Mouse (Mus musculus) heart, postnatal 25 days (tissue): ENCODE data around the gene Sdc1. TPM values are rescaled to one million over a fixed set of nuclear protein-coding genes. Genes with fewer than 3 reads are reported as not detected.

Source experiments
- DNase-seq: peaks from one replicate; pipeline ENCODE4 v3.0.0; 2022; ENCODE audit warnings: low spot score
- intact Hi-C: fragments of 180-260 bp; cut with DNase I; formaldehyde crosslinking; loops from one replicate; pipeline ENCODE4 v1.15.1; 2025
- total RNA-seq, 2 experiments: library from RNA; stranded (reverse); gene quantifications; 2 replicates each; pipeline ENCODE4 v1.2.3; 2021

Gene Sdc1
- total RNA-seq, 2 experiments from 2014 or later: 7.2 TPM

DNA sequence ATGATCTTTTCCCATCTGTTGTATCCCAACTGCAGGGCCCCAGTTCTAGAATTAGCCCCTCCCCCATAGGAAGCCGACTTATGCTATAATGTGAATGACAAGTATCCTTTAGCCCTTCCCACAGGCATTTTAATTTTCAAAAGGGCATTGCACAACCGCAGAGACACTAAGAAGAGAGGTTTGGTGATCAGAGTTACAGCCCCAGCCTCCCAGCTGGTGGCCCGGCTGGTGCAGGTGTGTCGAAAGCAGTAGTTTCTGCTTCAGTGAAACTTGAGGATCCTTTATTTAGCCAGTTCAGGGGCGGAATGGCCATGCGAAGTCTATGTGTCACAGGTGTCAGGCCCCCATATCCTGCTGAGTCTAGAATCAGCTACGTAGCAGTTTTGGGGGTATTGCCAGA, 10.0 kb downstream of the Sdc1 start:
- intact Hi-C loops: no loop called here
- no peak for DNase-seq

DNA sequence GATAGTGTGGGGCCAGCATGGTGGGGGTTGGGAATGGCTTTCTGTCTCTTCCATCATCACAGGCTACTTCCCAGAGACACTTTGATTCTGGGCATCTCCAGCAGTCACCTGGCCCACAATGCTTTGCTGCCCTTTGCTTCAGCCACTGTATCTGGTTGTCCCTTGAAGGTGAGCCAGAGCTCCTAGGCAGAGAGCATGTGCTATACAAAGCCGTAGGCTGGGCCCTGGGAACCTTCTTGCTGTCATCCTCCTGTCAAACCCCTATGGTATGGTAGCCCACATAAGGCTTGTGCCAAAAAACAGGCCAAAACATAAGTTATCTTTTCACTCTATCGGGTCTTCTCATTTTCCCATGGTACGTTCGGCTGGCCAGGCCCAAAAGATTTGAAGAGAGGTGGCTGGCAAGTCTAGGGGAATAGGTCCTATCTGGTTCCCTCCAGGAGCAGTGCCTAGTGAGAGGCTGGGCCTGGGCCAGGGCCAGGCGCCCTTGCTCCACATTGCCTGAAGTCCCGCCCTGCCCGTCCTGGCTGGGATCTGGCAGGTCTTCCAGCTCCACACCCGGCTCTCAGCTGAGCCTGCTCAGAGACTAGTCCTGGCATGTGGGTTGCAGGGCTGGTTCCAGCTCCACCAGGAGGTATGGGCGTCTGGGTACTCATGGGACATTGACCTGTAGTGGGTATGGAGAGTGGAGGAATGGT, 10.7 kb downstream of the Sdc1 start:
- DNase-seq: peak; percentile 62
- intact Hi-C loops: no loop called here

DNA sequence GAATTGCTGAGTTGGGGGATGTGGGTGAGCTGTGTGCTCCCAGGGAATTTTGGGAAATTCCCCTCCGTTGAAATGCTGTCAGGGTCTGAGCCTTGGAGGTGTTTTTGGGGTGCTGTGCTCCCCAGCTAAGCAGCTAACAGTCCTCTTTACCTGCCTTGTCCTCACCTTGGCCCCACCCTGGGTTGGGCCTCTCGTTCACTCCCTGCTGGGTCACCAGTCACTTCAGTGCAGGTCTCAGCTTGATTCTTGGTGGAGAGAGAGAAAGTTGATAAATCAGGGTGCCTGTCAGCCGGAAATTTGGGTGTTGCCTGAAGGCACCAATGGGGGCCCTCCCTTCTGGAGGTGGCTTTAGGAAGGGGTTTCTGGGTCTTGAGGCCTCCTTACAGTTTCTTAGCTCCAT, 11.4 kb downstream of the Sdc1 start:
- intact Hi-C loops: no loop called here
- no peak for DNase-seq

DNA sequence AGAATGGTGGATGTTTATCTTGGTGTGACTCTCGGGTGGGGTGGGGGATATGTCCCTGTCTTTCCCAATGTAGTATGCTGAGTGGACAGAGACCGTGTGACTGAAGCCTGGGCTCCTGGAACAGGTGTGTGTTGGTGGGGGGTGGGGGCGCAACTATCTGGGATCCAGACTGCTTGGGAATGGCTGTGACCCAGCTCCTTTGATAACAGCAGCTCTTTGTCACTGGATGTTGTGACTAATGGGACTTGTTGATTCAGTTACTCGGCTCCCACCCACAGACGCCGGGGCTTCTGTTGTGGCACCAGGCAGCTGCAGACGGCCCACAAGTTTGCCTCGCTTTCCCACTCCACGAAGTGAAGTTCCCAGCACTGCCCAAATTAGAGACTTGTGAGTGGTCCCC, 13.1 kb downstream of the Sdc1 start:
- DNase-seq: no peak
- intact Hi-C loops: no loop called here

DNA sequence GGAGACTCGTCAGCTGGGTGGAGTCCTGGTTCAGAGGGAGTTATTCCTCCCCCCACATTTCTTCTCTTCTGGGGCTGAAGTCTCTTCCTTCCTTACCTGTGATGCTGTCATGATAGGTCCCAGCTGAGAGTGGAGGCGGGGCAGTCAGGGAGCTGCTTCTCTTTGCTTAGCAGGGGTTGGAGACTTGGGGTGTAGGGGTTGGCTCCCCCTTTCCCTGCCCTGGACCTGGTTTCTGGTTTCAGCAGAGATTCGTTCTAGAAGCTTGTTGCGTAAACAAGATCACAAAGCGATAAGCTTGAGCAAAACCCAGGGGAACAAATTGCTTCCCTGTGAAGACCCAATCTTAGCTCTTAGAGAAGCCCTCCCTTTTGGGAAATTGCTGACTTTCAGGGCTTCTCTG, 15.4 kb downstream of the Sdc1 start:
- DNase-seq: no peak
- intact Hi-C loops: no loop called here

DNA sequence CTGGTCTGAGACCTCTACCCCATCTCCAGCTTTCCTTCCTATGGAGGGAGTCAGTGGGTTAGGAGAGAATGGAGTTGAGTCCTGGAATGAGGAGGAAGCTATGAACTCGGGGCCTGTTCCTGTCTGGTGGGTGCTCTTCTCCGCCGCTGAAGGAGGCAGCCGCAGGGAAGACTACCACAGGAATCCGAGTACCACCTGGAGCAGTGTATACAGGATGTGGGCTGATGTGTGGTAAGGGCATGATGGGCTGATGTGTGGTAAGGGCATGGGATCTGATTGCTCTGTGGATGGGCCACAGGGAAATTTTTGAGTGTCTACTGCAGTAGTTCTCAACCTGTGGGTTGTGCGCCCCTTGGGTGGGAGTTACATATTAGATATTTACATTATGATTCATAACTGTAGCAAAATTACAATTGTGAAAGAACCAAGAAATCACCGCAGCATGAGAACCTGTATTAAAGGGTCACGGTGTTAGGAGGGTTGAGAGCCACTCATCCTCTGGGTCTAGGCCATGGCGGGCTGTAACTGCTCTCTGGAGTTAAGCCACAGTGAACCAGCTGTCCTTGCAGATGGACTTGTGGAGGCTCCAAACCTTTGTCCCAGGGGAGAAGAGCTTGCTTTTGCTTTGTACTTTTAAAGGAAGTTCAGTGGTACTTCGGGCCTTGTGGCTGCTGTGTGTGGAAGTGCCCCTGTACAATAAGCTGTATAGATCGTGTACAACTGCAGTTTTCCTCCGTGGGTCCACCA, 16.0 kb downstream of the Sdc1 start:
- intact Hi-C loops: no loop called here
- DNase-seq: no peak

DNA sequence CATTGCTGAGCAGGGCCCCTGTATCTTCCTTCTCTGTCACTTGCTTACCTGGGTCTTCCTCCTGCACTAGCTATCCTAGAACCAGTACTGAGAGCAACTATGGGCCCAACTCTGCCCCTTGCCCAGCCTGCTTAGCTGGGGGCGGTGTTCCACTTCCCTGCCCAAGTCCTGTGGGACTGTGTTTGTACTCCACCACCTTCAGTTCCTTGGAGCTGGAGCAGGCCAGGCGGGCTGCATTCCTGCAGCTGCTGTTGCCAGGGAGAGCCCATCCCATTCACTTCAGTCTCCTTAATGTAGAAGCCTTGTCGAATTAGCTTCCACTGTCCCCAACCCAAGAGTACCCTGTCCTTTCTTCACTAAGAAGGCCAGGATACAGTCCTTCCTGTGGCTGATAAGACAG, 17.3 kb downstream of the Sdc1 start:
- no peak for DNase-seq
- intact Hi-C loops: no loop called here

DNA sequence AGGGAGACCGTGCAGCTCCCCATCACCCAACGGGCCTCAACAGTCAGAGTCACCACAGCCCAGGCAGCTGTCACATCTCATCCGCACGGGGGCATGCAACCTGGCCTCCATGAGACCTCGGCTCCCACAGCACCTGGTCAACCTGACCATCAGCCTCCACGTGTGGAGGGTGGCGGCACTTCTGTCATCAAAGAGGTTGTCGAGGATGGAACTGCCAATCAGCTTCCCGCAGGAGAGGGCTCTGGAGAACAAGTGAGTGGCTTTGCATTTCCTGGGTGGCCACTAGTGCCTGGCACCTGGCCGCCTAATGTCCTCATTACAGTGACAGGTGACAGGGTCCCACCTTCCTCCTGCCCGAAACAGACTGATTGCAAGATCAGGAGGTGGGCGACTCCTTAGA, 19.5 kb downstream of the Sdc1 start:
- DNase-seq: no peak
- intact Hi-C loops: no loop called here

DNA sequence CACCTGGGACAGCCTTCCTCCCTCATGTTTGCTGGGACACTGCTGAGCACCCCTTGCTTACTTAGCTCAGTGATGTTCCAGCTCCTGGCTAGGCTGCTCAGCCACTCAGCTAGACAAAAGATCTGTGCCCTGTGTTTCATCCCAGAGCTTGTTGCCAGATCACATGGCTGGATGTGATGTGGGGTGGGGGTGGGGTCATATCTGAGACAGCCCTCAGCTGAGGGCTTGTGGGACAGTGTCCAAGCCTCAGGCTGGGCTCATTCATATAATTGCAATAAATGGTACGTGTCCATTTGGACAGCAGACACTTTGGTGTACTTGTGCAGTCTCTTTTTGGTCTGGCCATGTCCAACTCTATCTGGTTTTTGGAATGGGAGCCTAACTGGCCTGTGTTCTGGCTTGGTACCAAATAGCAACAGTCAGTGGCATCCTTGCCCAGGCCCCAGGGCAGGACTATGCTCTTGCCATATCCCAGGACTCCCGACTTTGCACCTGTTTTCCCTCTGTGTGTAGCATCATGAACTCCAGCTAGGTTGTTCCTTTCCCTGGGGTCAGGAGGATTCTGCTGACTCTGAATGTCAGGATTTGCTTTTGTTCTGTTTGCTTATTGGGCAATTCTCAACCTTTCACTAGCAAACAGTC, 22.4 kb downstream of the Sdc1 start:
- intact Hi-C loops: no loop called here
- DNase-seq: no peak

DNA sequence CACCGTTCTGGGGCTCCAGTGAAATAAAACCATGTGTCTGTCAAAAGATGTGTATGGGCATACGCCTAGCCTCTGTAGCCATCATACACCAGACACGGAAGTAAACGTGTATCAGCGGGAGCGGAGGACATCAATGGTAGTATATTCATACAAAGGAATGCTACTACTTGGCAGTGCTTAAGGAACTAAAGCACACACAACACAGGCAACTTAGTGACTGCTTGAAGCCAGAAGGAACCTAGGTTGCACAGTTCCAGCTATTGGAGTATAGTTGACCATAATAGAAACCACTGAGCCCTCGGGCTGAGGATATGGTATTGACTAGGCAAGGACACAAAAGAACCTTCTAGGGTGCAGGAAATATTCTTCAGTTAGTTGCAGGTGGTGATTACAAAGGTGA, 26.8 kb downstream of the Sdc1 start:
- intact Hi-C loops: no loop called here
- DNase-seq: no peak

DNA sequence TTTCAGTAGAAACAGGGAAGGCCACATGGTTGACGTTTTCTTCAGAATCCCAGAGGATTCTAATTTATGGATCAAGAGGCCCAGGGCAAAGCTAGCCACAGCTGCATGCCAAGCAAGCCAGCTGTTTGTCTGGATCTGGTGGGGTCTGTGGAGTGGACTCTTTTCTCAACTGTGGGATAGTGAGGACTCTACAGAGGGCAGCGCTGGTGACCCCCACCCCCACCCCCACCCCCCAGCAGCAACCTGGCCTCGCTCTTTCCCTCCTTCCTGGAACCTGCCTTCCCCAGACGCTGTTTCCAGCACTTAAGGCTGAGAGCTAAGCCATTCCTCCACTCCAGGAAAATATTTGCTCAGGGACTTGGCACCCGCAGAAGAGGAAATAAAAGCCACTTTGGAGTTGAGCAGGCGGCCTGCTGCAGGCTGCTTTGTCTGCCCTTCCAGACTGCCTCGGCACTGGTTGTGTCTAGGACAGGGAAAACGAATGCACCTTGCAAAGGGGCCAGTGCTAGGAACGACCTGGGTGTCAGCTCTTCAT, 27.4 kb downstream of the Sdc1 start:
- no peak for DNase-seq
- intact Hi-C loops: no loop called here

DNA sequence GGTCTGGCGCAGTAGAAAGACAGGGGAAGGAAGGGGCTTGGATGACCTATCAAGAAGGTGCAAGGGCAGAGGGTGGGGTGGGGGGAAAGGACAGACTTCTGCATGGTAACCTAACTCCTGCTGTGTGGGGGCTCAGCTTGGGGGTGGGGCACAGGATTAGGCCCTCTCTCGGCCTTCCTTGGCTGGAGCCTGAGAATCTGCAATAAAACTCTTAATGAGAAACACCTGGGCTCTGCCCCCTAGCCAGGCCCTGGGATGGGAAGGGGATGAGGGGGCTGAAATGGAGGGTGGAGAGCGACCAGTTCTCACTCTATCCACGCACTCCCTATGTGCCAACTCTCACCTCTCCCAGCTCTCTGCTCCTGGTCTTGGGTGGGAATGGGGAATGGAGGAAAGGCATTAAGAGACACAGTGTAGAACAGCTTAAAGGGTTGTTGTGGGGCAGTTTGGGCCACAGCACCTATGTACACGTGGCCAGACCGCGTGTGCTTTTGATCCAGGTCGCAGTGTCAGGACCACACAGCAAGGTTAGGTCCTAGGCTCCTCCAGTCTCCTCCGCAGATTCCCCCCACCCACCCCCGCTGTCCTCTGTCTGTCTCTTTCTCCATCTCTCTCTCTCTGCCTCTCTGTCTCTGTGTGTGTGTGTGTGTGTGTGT, 32.4 kb downstream of the Sdc1 start:
- DNase-seq: no peak
- intact Hi-C loops: no loop called here

DNA sequence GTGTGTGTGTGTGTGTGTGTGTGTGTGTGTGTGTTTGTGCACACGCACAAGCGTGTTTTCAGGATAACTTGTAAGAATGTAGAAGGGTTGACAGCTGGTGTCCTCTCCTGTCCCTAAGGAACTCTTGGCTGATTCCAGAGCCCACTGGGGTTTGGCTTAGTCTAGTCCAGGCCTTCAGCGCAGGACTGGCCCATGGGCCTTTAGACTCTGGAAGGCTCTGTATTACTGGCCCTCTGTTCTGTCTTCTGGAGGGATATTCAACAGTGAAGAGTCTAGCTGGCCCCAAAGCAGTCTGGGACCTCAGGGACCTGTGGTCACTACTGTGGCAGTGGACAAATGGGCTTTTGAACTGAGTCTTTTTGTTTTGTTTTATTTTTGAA, 32.9 kb downstream of the Sdc1 start:
- DNase-seq: no peak
- intact Hi-C loops: no loop called here

DNA sequence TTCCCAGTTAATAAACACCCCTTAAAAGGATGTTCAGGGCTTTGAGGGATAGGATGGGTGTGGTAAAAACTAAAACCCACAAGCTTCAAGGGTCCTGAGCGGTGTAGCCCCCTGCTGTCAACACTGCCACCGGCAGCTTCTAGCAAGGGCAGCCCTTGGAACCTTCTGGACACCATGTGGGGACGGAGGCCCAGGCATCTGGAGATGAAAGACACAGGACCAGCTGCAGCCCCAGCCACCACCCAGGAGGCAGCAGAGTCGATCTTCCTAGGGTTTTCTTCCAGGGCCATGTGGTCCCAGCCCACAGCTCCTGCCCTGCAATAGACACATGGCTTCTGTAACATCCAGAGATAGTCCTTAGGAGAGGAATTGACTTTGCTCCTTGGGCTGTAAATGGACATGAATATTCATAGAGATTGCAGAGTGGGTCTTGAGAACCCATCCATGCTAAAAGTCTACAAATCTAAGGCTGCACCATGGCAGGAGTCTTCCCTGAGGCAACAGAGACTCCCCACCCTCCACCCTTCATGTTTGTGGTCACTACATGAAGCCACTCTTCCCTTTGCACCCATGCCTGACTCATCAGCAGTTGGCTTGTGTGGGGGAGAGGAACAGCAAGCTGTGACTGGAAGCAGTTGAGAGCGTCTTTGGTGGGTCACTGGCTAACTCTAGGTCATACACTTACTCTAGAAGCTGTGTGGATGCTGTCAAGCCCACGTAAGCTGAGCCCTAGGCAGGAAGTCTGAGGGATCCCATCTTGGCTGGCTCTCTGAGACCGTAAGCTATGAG, 34.0 kb downstream of the Sdc1 start:
- DNase-seq: no peak
- intact Hi-C loops: no loop called here

DNA sequence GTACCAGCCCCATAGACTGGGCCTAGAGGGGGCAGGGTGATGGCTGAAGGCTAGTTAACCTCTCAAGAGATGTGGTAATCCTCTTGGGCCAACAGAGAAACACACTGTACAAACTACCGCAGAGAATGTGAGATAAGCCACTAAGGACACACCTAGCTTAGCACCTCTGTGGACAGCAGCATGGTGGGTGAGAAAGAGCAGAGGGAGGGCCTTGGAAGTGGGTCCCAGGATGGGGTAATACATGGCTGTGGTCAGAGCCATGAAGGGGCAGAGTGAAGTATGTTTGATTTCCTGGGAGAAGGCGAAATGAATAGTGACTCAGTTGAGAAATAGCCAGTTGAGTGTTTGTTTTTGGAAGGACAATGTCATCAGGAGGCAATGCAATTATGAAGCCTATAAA, 38.0 kb downstream of the Sdc1 start:
- no peak for DNase-seq
- intact Hi-C loops: no loop called here

DNA sequence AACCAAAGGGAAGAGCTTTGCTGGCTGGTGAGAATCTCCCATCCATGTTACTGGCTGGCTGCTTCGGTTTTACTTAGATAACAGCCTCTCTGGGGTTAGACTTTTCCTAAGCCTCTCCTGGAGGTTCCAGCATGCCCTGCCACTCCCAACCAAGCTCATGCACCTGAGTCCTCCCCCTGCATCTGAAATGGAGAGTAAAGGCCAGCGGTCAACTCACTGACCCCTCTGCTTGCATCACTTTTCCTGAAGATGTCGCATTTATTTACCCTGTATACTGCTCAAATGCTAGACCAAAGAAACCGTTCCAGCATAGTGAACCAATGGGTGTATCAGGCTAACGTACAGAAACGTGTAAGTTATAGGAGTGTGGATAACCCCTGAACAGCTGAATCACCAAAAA, 38.5 kb downstream of the Sdc1 start:
- no peak for DNase-seq
- intact Hi-C loops: no loop called here

DNA sequence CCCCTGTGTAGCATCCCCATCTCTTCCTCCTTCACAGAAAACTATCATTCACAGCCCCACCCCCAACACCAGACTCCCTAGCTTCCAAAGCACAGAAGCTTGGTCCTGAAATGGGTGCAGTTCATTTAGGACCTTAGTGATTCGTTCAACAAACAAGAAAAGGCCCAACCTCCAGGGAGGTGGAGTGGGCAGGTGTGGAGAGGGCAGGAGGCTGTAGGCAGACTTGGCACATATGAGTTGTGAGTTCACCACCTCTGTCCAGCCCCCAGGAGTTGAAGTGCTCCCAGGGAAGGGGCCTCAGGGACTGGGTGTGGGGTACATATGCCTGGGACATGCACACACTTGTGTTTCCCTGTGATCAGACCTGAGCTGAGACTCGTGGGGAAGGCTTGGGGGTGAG, 39.8 kb downstream of the Sdc1 start:
- intact Hi-C loops: no loop called here
- DNase-seq: no peak

DNA sequence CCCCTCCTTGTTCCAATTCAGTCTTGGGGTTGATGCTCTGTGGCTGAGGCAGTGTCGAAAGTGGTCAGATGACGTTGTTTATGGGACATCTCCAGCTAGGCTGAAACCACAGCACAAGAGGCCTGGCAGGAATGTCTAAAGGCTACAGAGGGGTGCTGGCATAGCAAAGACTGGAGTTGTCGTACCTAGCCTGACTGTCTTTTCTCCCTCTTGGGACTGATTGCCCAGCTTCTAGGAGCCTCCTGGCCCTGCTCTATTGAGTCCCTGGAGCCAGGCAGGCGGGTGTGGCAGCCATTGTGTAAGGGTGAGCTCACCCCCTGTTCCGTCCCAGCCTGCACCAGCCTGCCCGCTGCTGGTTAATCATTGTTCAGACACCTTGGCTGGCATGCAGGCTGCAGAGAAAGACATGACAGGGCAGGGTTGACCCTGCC, 40.3 kb downstream of the Sdc1 start:
- intact Hi-C loops: no loop called here
- DNase-seq: no peak

DNA sequence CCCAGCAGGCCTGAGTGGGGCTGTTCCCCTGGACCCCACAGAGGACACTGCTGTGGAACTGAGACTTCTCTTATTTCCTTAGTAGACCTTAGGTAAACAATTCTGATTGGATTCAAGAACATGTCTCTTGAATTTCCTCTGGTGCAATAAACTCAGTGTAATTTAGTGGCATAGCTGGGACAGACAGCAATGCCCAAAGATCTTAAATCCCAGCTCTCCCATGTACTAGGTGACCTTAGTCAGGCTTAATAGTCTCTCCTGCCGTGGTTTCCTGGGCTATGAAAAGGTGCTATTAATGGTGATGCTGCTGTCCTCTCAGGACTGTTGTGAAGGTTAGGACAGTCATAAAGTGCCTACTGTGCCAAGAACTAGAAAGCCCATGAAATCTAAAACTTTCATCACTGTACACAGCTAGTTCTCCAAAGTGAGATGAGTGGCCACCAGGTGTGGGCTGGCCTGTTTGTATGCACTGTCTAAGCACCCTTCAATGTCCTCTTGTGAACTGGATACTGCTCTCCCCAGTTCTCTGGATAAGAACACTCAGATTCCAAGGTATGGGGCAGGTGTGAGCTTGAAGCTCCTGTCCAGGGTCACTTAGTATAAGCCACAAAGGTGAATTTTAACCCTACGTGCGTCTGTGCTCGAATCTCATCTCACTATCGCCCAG, 40.9 kb downstream of the Sdc1 start:
- intact Hi-C loops: no loop called here

More for the DNA sequence above, 40.9 kb downstream of the Sdc1 start:
- no peak for DNase-seq
